19 mouse cellular contexts compared by ENCODE assay signal in genomic region chr5:124575467-124575866, GRCm38 (mm10). TPM values are rescaled to one million over a fixed set of nuclear protein-coding genes. Genes with fewer than 3 reads are reported as not detected.
DNase-seq lines count a peak whose midpoint lies in the region; ATAC-seq and TF ChIP-seq lines count a peak whose summit lies in the region.
"Had no signal": no experiment of that assay in that cellular context is flagged by ENCODE, and none has a peak within 500 bp of the region (broad histone marks: within the 10 kb centered on the region; RNA-seq: fewer than 3 reads in every experiment).

No protein-coding gene starts in this region.

- no peak overlapping the region for H3K4me3 ChIP-seq in lung, postnatal 0 days (ENCODE audit: low read depth, low read length)
- no peak overlapping the region for H3K4me3 ChIP-seq in intestine, embryonic 16.5 days (ENCODE audit: low read length)
- H3K4me3 ChIP-seq: embryonic facial prominence, embryonic 10.5 days; embryonic facial prominence, embryonic 12.5 days; forebrain, embryonic 13.5 days; forebrain, embryonic 15.5 days had no signal

- H3K9ac ChIP-seq in lung, postnatal 0 days (replicated peaks; ENCODE audit: low read depth) = no peak overlapping the region
- H3K9ac ChIP-seq in intestine, embryonic 16.5 days (ENCODE audit: low read depth, low read length) = no peak overlapping the region
- H3K9ac ChIP-seq: embryonic facial prominence, embryonic 12.5 days; forebrain, embryonic 13.5 days; forebrain, embryonic 15.5 days had no signal

- H3K9me3 ChIP-seq in lung, postnatal 0 days (ENCODE audit: low read length) = no peaks in the 10 kb centered on the region
- no peaks in the 10 kb centered on the region for H3K9me3 ChIP-seq in intestine, embryonic 16.5 days (ENCODE audit: control insufficient read depth, low read length)
- H3K9me3 ChIP-seq: embryonic facial prominence, embryonic 10.5 days; embryonic facial prominence, embryonic 12.5 days; forebrain, embryonic 13.5 days; forebrain, embryonic 15.5 days had no signal

- no peak for TF ChIP-seq CTCF in lung, postnatal 0 days (IDR thresholded peaks at IDR 0.05)

- H3K27ac ChIP-seq in lung, postnatal 0 days (ENCODE audit: low read length) = no peak overlapping the region
- H3K27ac ChIP-seq in intestine, embryonic 16.5 days (ENCODE audit: low read length) = 0 out of 2 replicates have a peak overlapping the region, but pooled peaks have one; percentile 4
- H3K27ac ChIP-seq: embryonic facial prominence, embryonic 10.5 days; embryonic facial prominence, embryonic 12.5 days; forebrain, embryonic 13.5 days; forebrain, embryonic 15.5 days had no signal

- peak; percentile 45 for DNase-seq in lung, postnatal 0 days (ENCODE audit: low spot score)
- no peak for DNase-seq in lung, postnatal 25 days (ENCODE audit: low spot score)
- peak; percentile 84 for DNase-seq in large intestine, adult 2 months (ENCODE audit: low read depth, low spot score)
- no peak for DNase-seq in neural tube, embryonic 10.5 days (ENCODE audit: extremely low spot score, low spot score)
- DNase-seq in cerebellum, adult 11 months = no peak
- no peak for DNase-seq in natural killer cell, adult 2 months (ENCODE audit: low spot score in 2 of 2)
- DNase-seq: adrenal gland, adult 2 months; adrenal gland, postnatal 10 days; adrenal gland, postnatal 25 days; cerebellum, adult 11-12 months; cerebellum, adult 2 months; cerebellum, adult 9-10 months; cerebellum, postnatal 10 days; cerebellum, postnatal 25 days had no signal

- peaks cover 32% of the 10 kb centered on the region for H3K36me3 ChIP-seq in lung, postnatal 0 days (ENCODE audit: insufficient read depth, low read length)
- H3K36me3 ChIP-seq in intestine, embryonic 16.5 days (ENCODE audit: control insufficient read depth, insufficient read depth, low read length) = peaks cover 18% of the 10 kb centered on the region

- no peak for ATAC-seq in lung, postnatal 0 days
- ATAC-seq in intestine, embryonic 16.5 days = peak; percentile 22
- ATAC-seq: forebrain, embryonic 13.5 days; forebrain, embryonic 15.5 days had no signal

- peaks cover 9% of the 10 kb centered on the region; the same call in 1 of the 2 replicates for H3K4me1 ChIP-seq in lung, postnatal 0 days (ENCODE audit: insufficient read depth, low read depth, low read length)
- H3K4me1 ChIP-seq in intestine, embryonic 16.5 days (ENCODE audit: control insufficient read depth, insufficient read depth, low read length) = peaks cover 6% of the 10 kb centered on the region; the same call in 1 of the 2 replicates

- H3K4me2 ChIP-seq in lung, postnatal 0 days (replicated peaks; ENCODE audit: low read depth, low read length) = no peak overlapping the region
- H3K4me2 ChIP-seq in intestine, embryonic 16.5 days (ENCODE audit: low read depth, low read length) = no peak overlapping the region
- H3K4me2 ChIP-seq: embryonic facial prominence, embryonic 12.5 days; forebrain, embryonic 13.5 days; forebrain, embryonic 15.5 days had no signal

- no peaks in the 10 kb centered on the region for H3K27me3 ChIP-seq in lung, postnatal 0 days (replicated peaks; ENCODE audit: insufficient read depth, low read length)
- no peaks in the 10 kb centered on the region for H3K27me3 ChIP-seq in intestine, embryonic 16.5 days (replicated peaks; ENCODE audit: control insufficient read depth, insufficient read depth, low read length)
- H3K27me3 ChIP-seq: embryonic facial prominence, embryonic 12.5 days; forebrain, embryonic 13.5 days; forebrain, embryonic 15.5 days had no signal

- TF ChIP-seq EP300 in lung, postnatal 0 days (IDR thresholded peaks at IDR 0.05) = no peak

- 71% methylated on average over 7 of the region's 7 CpGs for WGBS in lung, postnatal 0 days
- 68% methylated on average over 7 of the region's 7 CpGs for WGBS in intestine, embryonic 16.5 days
- 39% methylated on average over 7 of the region's 7 CpGs for WGBS in large intestine, adult 2 months

RNA-seq across cellular contexts. Expression of gene Eif2b1, which starts 3.5 kb away (rescaled TPM):
- polyA plus RNA-seq in lung, postnatal 0 days (2015; fragmentation: Nextera tagmentation; extraction: Ambion mirVana) = 44.4 and 46.6 TPM in 2 replicates
- polyA plus RNA-seq in intestine, embryonic 16.5 days (2015; fragmentation: Nextera tagmentation; extraction: Ambion mirVana) = 85.5 and 86.6 TPM in 2 replicates
- 31.7 and 33.1 TPM in 2 replicates for polyA plus RNA-seq in large intestine, adult 2 months (2012; rRNA removed)

RNA-seq across cellular contexts. Expression of gene Gtf2h3, which starts 3.5 kb away (rescaled TPM):
- polyA plus RNA-seq in lung, postnatal 0 days (2015; fragmentation: Nextera tagmentation; extraction: Ambion mirVana) = 23.5 and 25.3 TPM in 2 replicates
- polyA plus RNA-seq in intestine, embryonic 16.5 days (2015; fragmentation: Nextera tagmentation; extraction: Ambion mirVana) = 51.2 and 52.2 TPM in 2 replicates
- 38.3 and 40.0 TPM in 2 replicates for polyA plus RNA-seq in large intestine, adult 2 months (2012; rRNA removed)

RNA-seq across cellular contexts. Expression of gene Ddx55, which starts 22.8 kb away (rescaled TPM):
- polyA plus RNA-seq in lung, postnatal 0 days (2015; fragmentation: Nextera tagmentation; extraction: Ambion mirVana) = 6.3 and 6.7 TPM in 2 replicates
- 12.5 and 14.5 TPM in 2 replicates for polyA plus RNA-seq in intestine, embryonic 16.5 days (2015; fragmentation: Nextera tagmentation; extraction: Ambion mirVana)
- polyA plus RNA-seq in large intestine, adult 2 months (2012; rRNA removed) = 8.9 and 12.1 TPM in 2 replicates

RNA-seq across cellular contexts. Expression of gene Tmed2, which starts 35.0 kb away (rescaled TPM):
- polyA plus RNA-seq in lung, postnatal 0 days (2015; fragmentation: Nextera tagmentation; extraction: Ambion mirVana) = 478 and 479 TPM in 2 replicates
- polyA plus RNA-seq in intestine, embryonic 16.5 days (2015; fragmentation: Nextera tagmentation; extraction: Ambion mirVana) = 635 and 649 TPM in 2 replicates
- 129 and 151 TPM in 2 replicates for polyA plus RNA-seq in large intestine, adult 2 months (2012; rRNA removed)

RNA-seq across cellular contexts. Expression of gene Rilpl1, which starts 44.3 kb away (rescaled TPM):
- polyA plus RNA-seq in lung, postnatal 0 days (2015; fragmentation: Nextera tagmentation; extraction: Ambion mirVana) = 24.4 and 26.6 TPM in 2 replicates
- polyA plus RNA-seq in intestine, embryonic 16.5 days (2015; fragmentation: Nextera tagmentation; extraction: Ambion mirVana) = 8.6 and 8.8 TPM in 2 replicates
- 1.8 and 2.9 TPM in 2 replicates for polyA plus RNA-seq in large intestine, adult 2 months (2012; rRNA removed)

Comparison
In these comparisons a context has a peak if more than half of its experiments do, and no peak if none do; other contexts are left out.
1. DNase-seq: peak in lung, postnatal 0 days (single experiment) and large intestine, adult 2 months (single experiment); none in lung, postnatal 25 days (single experiment), neural tube, embryonic 10.5 days (single experiment), cerebellum, adult 11 months (single experiment) and natural killer cell, adult 2 months (0 of 2).